Mouse (Mus musculus) activated CD4-positive, CD25-positive, alpha-beta regulatory T cell, adult 4 months (primary cell): ENCODE measurements around the gene Cd300c. TPM values are rescaled to one million over a fixed set of nuclear protein-coding genes. Genes with fewer than 3 reads are reported as not detected.
"Not testable (repeated sequence)": the region's sequence is repeated elsewhere in the genome, so short reads cannot be mapped to it uniquely, and the experiment has no call there.

Source experiments
- ATAC-seq: one replicate; pipeline ENCODE4 v1.8.0; 2017
- polyA plus RNA-seq, 2 experiments: library from polyadenylated mRNA; unstranded; fragments of 100-300 nt; shearing (Covaris generic); gene quantifications; one replicate each; pipeline ENCODE4 v1.2.1; 2017

Cd300c gene
- polyA plus RNA-seq = not detected

DNA sequence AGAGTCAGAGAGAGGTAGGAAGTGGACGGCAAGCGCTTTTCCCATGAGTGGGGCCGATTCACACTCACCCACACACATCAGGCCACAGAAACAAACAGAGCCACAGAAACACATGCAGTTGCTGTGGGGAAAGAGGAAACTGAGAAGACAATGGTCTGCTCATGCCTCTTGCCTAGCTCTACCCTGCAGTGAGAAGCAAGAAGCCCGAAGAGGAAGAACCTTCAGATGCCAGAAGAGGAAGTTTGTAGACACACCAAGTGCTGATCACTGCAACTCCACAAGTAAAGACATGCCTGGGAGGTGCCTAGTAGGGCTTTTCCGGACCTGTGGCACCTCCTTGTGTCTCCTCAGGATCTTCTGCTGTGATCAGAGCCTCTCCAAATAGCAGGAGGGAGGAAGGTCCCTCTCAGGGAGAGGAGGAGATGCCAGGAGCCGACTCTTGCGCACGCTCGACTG is at the start of gene Cd300c:
TSS of gene Cd300c (minus strand) at position 406 of the 456 bp plus-strand sequence.
- no peak for ATAC-seq

DNA sequence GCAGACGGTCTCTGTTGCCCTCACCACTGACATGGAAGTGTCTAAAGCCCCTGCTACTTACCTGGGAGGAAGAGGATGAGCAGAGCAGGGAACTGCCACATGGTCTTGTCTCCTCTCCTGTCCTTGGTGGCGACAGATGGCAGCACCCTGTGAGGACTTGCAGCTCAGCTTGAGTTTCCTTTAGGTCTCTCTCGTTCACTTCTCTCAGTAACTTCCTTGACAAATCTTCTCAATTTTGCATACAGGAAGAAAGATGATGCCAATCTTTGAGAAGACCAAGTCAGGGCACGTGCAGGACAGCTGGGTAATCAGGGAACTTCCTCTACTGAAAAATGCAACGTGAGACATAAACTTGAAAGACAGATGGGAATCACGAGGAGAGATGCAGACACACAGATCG is 47.1 kb upstream of the Cd300c start, which contains the start of gene Cd300ld2:
TSS of gene Cd300ld2 (minus strand) at position 101 of the 400 bp plus-strand sequence.
- not testable (repeated sequence) for ATAC-seq

DNA sequence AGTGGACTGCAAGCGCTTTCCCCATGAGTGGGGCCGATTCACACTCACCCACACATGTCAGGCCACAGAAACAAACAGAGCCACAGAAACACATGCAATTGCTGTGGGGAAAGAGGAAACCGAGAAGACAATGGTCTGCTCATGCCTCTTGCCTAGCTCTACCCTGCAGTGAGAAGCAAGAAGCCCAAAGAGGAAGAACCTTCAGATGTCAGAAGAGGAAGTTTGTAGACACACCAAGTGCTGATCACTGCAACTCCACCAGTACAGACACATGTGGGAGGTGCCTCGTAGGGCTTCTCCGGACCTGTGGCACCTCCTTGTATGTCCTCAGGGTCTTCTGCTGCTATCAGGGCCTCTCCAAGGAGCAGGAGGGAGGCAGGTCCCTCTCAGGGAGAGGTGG is 35.1 kb upstream of the Cd300c start:
- ATAC-seq = no peak

DNA sequence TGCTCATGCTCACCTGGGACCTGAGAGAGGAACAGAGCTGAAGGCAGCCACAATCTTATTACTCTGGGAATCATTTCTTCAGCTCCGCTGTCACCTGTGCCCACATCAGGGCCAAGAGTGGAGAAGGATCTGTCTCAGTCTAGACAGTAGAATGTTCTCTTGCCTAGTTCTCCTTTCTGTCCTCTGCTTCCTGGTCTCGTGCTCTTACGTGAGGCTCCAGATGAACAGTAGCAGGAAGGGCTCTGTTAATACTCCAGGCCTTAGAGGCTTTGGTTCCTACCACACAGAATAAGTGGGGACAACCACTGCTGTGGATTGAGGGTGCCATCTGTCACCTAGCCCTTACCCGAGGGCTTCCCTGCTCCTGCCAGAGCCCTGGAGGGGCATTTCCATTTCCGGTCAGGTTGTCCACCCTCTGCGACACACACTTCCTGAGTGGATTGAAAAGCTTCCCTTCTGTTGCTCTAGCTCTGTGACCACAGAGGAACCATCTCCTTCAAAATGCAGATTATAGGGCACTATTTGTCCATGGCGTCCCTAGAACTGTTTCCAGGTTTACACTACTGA is 32.6 kb upstream of the Cd300c start, which contains the start of gene Cd300c2:
TSS of gene Cd300c2 (minus strand) at position 407 of the 567 bp plus-strand sequence.
- ATAC-seq = no peak

DNA sequence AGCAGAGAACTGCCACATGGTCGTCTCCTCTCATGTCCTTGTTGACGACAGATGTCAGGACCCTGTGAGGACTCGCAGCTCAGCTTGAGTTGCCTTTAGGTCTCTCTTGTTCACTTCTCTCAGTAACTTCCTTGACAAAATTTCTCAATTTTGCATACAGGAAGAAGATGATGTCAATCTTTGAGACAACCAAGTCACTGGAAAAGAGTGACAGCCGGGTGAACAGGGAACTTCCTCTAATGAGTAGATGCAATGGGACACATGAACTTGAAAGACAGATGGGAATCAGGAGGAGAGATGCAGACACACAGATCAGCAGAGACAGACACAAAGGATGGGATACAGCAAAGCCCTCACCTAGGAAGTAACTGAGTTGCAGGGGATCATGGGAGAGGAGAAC is 20.8 kb upstream of the Cd300c start, which contains the start of gene Cd300ld:
TSS of gene Cd300ld (minus strand) at position 130 of the 400 bp plus-strand sequence.
- ATAC-seq = no peak

DNA sequence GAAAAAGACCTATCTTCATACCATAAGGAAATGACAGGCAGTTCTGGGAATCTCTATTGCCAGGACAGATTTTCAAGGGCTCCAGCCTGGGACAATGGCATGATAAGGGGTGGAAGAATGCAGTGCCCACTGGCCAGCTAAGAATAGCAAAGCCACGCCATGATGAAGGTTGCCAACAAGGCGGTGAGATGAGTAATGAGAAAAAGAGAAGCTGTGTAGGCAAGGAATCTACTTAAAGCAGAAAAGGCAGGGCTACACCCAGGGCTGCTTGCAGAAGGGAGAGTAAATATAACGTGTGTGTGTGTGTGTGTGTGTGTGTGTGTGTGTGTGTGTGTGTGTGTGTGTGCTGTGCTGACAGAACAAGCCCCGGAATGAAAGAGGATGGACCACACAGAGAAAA is 12.9 kb upstream of the Cd300c start:
- ATAC-seq = no peak

DNA sequence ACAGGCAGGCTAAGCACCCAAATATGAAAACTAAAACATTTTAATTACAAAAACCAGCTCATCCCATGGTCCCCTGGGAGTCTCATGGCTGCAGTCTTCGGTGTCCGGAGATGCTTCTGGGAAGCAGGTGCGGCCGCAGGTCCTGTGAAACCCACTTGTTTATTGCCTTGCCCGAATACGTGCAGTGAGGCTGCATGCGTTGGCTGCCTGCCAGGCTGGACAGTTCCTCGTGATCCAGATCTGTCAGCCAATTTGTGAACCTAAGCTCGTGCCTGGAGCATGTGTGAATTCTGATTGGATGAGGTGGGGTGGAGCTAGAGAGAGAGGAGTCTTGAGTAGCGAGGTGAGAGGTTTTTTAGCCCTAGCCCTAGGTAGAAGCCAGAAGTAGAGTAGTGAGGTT is 3.8 kb upstream of the Cd300c start:
- no peak for ATAC-seq

DNA sequence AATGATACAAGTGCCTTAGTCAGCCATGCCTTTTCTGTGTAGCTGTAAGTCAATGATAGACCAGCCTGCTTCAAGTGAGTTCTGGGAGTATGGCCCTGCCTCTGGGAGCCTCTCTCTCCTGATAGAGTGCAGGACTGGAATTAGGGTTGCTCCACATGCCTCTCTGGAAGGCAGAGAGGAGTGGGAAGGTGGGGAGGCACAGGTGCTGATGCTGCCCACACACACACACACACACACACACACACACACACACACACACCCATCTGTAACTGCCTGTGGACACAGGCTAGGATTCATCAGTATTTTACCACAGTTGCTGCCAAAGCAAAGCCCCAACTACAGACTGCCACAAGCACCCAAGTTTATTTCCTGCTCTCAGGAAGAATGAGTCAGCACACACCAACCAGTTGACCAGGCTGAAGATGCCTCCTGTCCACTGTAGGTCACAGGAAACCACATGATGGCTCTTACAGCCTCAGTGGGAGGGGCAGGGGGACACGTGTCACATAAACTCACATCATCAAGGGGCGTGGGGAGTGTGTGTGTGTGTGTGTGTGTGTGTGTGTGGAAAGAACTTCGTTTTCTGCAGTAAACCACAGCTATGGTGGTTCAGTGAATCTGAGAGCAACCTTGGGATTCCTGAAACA is 3.7 kb downstream of the Cd300c start:
- ATAC-seq = no peak

DNA sequence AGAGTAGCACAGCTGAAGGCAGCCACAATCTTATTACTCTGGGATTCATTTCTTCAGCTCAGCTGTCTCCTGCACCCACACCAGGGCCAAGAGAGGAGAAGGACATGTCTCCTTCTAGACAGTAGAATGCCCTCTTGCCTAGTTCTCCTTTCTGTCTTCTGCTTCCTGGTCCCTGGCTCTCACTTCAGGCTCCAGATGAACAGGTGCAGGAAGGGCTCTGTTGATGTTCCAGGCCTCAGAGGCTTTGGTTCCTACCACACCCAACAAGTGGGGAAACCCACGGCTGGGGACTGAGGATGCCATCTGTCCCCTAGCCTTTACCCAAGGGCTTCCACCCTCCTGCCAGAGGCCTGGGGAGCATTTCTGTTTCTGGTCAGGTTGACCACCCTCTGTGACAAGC is 8.6 kb downstream of the Cd300c start:
- no peak for ATAC-seq

DNA sequence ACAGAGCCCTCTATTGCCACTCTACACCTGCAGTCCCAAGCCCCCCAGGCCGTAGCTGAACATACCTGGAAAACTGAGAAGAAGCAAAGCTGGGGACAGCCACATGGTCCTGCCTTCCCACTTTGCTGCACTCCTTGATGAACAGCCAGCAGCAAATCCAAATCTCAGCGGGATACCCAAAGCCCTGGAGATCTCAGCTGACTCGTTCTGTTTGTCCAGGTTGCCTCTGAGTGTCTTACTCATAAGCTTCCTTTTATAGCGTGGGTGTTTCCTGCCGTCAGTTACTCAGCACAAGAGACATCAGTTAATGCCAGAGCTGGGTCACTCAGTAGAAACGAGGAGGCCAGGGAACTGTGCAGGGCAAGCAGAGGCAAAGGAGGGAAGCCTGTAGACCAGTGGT is 34.8 kb downstream of the Cd300c start, which contains the start of gene Cd300lb:
TSS of gene Cd300lb (minus strand) at position 243 of the 400 bp plus-strand sequence.
- ATAC-seq = no peak

DNA sequence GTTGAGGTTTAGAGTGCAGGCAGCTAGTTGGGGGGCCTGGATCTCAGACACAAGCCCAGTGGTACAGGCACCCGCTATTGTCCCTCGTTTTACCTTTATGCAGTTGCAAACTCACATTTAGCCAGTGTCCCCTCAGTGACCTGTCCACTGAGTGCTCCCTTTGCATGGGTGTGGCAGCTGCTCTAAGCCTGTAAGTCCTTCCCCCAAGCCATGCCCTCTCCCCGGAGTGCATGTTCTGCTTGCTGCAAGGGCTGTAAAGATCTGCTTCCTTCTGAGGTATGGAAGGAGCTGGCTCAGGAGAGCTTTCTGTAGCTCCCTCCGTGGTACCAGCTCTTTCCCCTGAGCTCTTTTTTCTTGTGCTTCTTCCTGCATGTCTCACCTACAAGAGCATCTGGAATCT is 35.4 kb downstream of the Cd300c start:
- no peak for ATAC-seq

DNA sequence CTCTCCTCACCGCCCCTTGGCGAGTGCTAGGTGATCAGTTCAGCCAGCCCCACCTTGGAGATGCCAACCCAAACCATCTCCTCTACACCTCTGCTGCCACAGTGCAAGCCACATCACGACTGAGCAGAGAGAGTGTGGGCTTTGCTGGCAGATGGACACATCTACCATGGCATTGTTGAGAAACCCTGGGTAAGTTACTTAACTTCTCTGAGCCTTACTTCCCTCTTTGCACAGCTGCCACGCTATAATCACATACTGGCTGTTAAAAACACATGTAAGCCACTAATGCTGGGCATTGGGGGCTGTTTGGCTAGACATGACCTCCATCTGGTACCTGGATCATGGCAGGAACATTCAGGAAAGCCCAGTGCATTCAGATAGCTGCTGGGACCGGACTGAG is 37.9 kb downstream of the Cd300c start:
- ATAC-seq = no peak

DNA sequence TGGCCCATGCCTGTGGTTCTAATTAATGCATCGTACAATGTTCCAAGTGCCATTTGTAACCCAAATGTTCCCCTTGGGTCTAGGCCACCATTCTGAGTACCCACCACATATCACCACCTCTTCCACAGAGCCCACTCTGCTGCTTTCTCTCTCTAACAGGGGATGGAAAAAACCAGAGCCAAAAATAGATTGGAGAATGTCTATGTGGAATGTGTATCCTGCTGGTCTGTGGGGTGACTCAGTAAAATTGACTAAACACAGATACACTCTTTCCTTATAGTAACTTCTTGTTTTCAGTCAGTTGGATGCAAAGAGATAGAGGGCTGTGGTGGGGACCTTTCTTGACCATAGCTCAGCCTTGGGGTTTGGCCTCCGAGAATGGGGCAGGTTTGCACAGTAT is 39.4 kb downstream of the Cd300c start:
- no peak for ATAC-seq

DNA sequence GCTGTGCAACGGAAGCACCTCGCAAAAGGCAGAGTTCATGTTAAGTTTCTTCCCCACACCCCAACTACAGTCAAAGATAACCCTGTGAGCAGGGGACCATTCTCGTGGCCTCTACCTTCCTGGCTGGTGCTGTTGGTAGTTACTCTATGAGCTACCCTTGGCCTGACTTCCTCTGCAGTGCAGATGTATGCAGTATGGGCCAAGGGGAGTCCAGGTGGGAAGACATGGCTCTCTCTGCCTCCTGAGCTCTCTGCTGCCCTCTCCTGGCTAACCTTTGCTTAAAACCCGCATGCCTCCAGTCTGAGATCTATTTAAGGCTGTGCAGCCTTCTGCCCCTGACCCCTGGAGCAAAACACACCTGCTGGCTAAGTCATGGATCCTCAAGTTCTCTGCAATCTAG is 45.0 kb downstream of the Cd300c start:
- no peak for ATAC-seq

DNA sequence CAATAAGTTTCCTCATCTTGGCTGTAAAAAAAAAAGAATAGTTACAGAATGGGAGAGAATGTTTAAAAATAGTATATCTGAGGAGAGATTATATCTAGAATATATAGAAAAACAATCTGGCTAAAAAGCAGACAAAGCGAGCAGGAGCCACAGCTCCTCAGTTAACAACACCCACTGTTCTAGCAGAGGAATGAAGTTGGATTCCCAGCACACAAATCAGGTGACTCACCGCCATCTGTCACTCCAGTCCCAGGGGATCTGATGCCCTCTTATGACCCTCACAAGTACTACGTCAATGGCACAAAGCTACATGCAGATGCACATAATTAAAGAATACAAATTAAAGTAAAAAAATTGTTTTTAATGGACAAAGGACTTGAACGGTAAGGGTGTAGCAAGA is 46.5 kb downstream of the Cd300c start:
- no peak for ATAC-seq

DNA sequence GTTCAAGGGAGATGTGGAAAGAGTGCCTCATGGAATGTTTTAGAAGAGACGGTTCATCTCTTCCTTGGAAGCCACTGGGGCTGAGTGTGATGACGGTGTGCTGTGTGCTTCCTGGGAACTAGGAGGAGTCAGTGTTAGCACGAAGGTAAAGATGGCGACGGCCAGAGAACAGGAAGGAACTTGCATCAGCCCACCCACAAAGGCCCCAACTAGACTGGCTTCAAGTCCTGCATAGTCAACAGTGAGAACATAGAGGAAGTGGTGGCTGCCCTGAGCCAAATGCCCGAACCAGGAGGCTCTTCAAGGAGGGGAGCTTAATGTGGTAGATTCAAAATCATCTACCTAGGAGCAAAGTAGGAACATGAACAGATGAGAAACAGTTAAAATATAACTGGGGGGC is 51.8 kb downstream of the Cd300c start:
- no peak for ATAC-seq

DNA sequence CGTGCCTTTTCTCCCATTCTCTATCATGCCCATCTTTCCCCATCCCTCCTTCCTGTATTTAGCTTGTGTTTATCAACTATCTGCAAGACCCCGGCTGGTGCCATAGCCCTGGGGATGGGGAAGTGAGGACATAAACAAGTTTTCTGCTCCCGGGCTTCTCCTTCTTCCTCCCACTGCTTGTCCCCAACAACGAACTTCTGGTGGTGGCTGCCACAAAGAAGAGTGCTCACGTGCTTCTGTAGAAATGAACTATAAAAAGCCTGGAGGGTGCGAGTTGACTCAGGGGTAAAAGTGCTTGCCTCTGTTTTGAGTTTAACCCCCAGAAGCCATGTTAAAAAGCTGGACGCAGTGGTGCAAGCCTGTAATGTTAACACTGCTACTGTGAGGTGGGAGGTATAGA is 54.0 kb downstream of the Cd300c start:
- ATAC-seq = no peak

DNA sequence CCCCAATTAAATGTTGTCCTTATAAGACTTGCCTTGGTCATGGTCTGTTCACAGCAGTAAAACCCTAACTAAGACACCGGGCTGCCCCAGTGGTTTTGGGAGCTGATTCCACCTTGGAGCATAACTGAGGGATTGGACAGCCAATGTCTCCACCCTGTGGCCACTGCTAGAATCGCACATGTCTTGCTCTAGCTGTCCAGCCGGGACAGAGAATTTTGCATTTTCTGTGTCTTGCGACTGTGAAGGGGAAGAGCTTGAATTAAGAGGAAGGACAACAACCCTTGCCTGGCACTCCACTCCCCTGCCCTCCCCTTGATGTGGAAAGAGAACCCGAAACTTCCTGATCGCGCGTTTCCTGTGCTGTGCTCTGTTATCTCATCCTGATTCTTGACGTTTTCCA is 56.1 kb downstream of the Cd300c start:
- ATAC-seq = no peak

DNA sequence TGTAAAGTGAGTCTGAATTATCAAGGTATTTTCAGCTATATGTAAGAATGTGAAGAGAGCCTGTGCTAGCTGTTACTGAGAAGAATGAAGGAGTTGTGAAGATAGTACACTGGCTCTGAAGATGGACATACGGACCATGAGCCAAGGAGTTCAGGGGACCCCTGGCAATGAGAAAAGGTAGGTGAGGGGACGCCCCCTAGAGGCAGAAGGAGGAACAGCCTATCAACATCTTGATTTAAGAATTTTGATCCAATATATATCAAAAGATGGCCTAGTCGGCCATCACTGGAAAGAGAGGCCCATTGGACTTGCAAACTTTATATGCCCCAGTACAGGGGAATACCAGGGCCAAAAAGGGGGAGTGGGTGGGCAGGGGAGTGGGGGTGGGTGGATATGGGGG is 59.4 kb downstream of the Cd300c start:
- not testable (repeated sequence) for ATAC-seq

DNA sequence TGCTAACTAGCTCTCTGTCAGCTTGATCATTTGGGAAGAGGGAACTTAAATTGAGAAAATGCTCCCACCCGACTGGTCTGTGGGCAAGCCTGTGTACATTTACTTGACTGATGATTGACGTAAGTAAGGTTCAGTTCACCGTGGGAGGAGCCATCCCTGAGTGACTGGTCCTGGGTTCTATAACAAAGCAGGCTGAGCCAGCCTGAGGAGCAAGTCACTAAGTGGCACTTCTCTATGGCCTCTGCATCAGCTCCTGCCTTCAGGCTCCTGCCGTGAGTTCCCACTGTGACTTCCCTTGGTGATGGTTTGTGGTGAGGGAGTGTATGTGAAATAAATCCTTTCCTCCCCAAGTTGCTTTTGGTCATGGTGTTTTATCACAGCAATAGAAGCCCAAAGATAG is 60.9 kb downstream of the Cd300c start:
- no peak for ATAC-seq

DNA sequence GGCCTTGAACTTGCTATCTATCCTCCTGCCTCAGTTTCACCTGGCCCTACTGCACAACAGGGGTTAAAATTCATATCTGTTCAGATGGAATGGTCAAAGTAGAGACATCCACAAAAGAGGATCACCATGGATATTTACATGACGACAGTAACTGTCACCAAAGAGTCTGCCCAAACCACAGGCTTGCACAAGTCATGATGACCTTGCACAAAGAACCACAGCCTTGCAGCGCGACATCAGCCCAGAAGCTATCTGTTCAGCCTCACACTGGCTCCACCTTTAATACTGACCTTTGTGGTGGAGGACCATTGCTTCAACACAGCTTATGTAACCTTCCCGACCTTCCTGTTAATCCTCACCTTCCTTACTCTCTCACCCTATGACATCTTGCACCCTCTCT is 61.4 kb downstream of the Cd300c start:
- no peak for ATAC-seq
